Mouse (Mus musculus): Measurements from ENCODE around the gene Cbx5. TPM values are rescaled to one million over a fixed set of nuclear protein-coding genes. Genes with fewer than 3 reads are reported as not detected.
A peak's percentile ranks its signal among the peaks of the same experiment; 100 is the strongest.

The Cbx5 gene
- polyA plus RNA-seq, 1 experiment from 2014 or later, result 127 TPM

DNA sequence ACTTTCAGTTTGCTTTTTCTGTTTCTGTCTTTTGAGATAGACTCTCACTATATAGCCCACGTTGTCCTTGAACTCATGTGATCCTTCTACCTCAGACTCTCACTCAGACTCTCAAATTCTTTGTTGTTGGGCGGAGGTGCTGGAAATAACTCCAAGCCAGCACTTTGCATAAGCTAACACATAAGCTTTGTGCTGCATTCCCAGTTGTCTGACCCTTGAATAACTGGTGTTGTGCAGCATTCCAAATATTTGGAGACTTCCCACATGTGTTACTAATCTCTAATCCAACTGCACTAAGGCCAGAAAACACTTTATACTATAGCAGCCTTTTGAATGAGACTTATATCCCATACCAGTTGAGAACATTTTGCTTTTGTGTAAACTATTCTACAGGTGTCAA, 10.7 kb downstream of the Cbx5 start:
- WGBS, result 85% methylated on average over 2 of the region's 2 CpGs

DNA sequence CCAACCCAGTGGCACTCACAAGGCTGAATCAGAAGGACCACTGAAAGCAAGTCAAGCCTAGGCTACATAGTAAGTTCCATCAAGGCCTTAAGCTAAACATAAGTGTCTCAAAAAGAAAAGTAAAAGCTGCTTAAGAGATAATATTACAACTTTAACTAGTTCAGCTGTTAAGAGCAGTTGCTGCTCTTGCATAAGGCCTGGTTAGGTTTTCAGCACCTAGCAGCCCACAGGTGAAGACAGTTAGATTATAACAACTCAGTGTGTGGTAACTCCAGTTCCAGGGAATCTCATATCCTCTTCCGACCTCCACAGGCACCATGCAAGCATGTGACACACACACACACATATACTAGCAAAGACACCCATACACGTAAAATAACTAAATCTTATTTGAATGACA, 12.0 kb downstream of the Cbx5 start:
- Histone ChIP-seq H3K4me2 (no peak overlapping the region), H3K36me3 (no peaks in the 10 kb centered on the region), H3K9me3 (no peaks in the 10 kb centered on the region), H3K27me3 (no peaks in the 10 kb centered on the region), H3K4me1 (replicated peaks) (no peaks in the 10 kb centered on the region), H3K9ac (no peak overlapping the region), H3K4me3 (no peak overlapping the region), H3K27ac (replicated peaks) (no peak overlapping the region)
- WGBS, result 84% methylated on average over 2 of the region's 2 CpGs
- ATAC-seq (ENCODE audit: low FRiP score, low read depth), result no peak

More for the DNA sequence above, 10.7 kb downstream of the Cbx5 start:
- Histone ChIP-seq H3K9me3 (no peaks in the 10 kb centered on the region), H3K27me3 (no peaks in the 10 kb centered on the region), H3K27ac (replicated peaks) (0 out of 2 replicates have a peak overlapping the region, but pooled peaks have one; percentile 25), H3K9ac (no peak overlapping the region), H3K4me3 (no peak overlapping the region), H3K4me2 (no peak overlapping the region), H3K4me1 (replicated peaks) (no peaks in the 10 kb centered on the region), H3K36me3 (no peaks in the 10 kb centered on the region)
- no peak for ATAC-seq (ENCODE audit: low FRiP score, low read depth)

DNA sequence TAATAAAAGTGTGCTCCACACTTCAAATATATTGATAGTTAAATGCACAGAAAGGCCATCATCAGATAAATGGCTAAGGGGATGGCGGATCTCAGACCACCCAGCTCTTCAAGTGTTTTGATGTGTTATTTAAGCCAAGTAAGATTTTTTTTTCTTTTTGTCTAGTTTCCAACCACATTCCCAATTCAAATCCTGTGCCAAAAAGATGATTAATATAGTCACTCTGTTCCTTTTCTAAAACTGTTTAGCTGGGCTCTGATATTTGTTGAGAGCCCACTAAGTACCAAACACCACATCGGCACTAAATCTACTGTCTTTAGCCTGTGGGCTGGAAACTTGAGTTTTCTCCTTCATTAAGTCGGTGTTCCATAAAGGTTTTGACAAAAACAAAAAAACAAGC, 12.6 kb downstream of the Cbx5 start:
- Histone ChIP-seq H3K4me1 (replicated peaks) (no peaks in the 10 kb centered on the region), H3K4me3 (no peak overlapping the region), H3K27ac (replicated peaks) (no peak overlapping the region), H3K9ac (no peak overlapping the region), H3K9me3 (no peaks in the 10 kb centered on the region), H3K27me3 (no peaks in the 10 kb centered on the region), H3K36me3 (no peaks in the 10 kb centered on the region), H3K4me2 (no peak overlapping the region)
- WGBS, result 74% methylated on average over 3 of the region's 3 CpGs
- ATAC-seq (ENCODE audit: low FRiP score, low read depth), result no peak

DNA sequence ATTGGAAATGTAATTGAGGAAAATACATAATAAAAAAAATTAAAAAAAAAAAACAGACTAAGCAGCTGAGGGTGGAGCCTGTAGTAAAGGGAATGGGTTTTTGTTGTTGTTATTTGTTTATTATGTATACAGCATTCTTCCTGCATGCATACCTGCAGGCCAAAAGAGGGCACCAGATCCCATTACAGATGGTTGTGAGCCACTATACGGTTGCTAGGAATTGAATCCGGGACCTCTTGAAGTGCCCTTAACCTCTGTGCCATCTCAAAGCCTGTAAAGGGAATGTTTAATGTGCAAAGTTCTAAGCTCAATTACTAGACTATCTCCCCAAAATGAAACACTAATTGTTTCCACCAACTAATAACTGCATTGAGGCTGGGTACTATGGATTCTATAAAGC, 15.5 kb downstream of the Cbx5 start:
- Histone ChIP-seq H3K9me3 (no peaks in the 10 kb centered on the region), H3K4me1 (replicated peaks) (no peaks in the 10 kb centered on the region), H3K27ac (replicated peaks) (no peak overlapping the region), H3K9ac (no peak overlapping the region), H3K4me2 (no peak overlapping the region), H3K4me3 (no peak overlapping the region), H3K36me3 (no peaks in the 10 kb centered on the region), H3K27me3 (no peaks in the 10 kb centered on the region)
- WGBS, result 83% methylated on average over 2 of the region's 2 CpGs
- no peak for ATAC-seq (ENCODE audit: low FRiP score, low read depth)

DNA sequence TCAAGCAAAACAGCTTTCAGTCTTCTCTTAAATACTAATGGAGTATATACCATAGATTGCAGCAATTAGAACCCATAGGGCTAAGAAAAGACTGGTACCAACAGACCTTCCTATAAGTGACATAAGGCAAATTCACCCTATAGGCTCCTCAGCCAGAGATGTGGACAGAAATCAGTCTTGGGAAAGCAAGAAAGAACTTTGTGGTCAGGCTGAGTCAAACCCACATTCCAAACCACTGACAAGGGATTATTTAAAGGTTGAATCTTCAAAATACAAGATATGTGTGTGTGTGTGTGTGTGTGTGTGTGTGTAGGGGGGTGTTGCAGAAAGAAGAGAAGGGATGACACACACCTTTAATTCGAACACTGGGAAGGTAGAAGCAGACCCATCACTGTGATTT, 18.2 kb downstream of the Cbx5 start:
- no peaks in the 10 kb centered on the region for H3K27me3 ChIP-seq
- H3K36me3 ChIP-seq, result no peaks in the 10 kb centered on the region
- H3K27ac ChIP-seq (replicated peaks), result no peak overlapping the region
- H3K9ac ChIP-seq, result no peak overlapping the region
- ATAC-seq (ENCODE audit: low FRiP score, low read depth), result no peak
- no peak overlapping the region for H3K4me3 ChIP-seq
- no peaks in the 10 kb centered on the region for H3K9me3 ChIP-seq
- no peak overlapping the region for H3K4me2 ChIP-seq
- 0 out of 2 replicates have a peak, but pooled peaks cover 3% of the 10 kb centered on the region for H3K4me1 ChIP-seq (replicated peaks)
- 88% methylated on average over 1 of the region's 1 CpGs for WGBS

DNA sequence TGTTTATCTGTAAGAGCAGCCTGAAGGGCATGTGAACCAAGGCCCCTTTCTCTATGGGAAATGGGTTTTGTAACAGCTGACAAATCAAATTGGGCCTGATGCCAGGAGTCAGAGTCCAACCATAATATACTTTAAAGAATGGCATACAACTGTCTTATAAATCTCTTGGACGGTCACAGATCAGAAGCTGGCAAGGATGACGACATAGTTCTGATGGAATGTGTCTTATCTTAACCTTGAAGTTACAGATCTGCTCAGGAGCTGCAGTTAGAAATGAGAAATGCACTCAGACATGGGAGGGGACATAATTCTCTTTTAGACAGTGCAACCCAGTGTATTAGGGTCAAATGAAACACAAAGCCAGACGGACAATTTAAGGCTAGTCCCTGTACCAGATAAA, 18.8 kb downstream of the Cbx5 start:
- 42% methylated on average over 3 of the region's 3 CpGs for WGBS
- no peak for ATAC-seq (ENCODE audit: low FRiP score, low read depth)

DNA sequence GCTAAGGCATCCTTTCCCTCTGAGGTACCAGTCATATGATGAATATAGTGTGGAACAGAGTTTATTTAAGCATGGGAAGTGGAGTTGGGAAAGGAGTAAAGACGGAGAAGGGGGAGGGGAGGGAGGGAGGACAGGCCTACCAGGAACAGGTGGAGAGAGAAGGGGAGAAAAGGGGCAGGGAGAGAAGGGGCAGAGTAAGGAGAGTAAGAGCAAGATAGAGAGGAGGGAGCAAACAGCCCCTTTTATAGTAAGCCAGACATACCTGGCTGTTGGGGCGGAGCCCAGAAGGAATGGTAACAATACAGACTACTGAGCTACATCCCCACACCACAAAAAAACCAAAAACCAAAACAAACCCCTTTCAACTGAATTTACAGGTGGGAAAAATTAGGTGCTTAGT, 23.6 kb downstream of the Cbx5 start:
- H3K9ac ChIP-seq, result no peak overlapping the region
- peak overlapping the region; percentile 91 for H3K27ac ChIP-seq (replicated peaks)
- H3K9me3 ChIP-seq, result no peaks in the 10 kb centered on the region
- peaks cover 18% of the 10 kb centered on the region for H3K36me3 ChIP-seq
- 0 out of 2 replicates have a peak overlapping the region, but pooled peaks have one; percentile 49 for H3K4me3 ChIP-seq
- H3K4me1 ChIP-seq (replicated peaks), result peaks cover 44% of the 10 kb centered on the region
- 25% methylated on average over 2 of the region's 2 CpGs for WGBS
- ATAC-seq (ENCODE audit: low FRiP score, low read depth), result no peak
- H3K4me2 ChIP-seq, result peak overlapping the region; percentile 64
- H3K27me3 ChIP-seq, result no peaks in the 10 kb centered on the region

More for the DNA sequence above, 18.8 kb downstream of the Cbx5 start:
- Histone ChIP-seq H3K9me3 (no peaks in the 10 kb centered on the region), H3K27ac (replicated peaks) (no peak overlapping the region), H3K27me3 (no peaks in the 10 kb centered on the region), H3K9ac (no peak overlapping the region), H3K36me3 (no peaks in the 10 kb centered on the region), H3K4me1 (replicated peaks) (peaks cover 8% of the 10 kb centered on the region), H3K4me3 (no peak overlapping the region), H3K4me2 (no peak overlapping the region)

DNA sequence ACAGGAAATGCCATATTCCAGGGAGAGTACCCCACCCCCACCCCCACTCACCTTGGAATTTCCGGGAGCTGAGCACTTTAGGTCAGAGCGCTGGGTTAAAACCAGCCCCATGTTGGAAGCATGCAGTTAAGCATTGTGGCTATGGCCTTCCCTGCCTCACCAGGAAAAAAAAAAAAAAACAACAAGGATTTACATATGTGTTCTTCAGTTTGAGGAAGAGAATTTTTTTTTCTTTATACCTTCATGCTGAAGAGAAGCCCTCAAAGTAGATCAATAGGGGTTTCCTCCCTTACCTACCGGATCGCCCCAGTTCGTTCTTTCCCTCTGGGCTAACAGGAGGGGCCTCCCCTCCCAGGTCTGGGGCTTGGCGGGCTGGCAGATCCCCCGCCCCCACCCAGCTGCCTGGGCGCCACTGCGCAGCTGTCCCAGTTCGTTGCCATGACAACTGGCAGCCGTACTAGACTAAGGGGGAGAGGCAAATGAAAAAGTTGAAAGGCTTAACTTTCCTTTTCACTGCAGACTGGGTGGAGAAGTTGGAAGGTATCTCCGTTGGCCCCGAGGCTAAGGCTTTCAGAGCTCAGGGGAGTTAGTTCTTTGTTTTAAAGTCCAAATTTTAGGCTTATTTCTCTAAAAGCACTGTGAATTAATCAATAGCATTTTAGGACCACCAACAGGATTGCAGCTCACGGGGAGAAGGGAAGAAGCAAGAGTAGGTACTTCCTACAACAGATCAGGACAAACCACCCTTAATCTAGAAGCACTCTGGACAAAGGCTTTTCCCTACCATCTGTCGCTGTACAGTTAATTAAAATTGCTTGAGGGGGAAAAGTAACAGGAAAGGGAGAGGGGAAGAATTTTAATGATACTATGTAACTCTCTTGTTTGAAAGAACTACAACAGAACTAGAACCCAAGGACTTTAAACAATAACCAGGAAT, 24.4 kb downstream of the Cbx5 start:
- peak overlapping the region; percentile 49 for H3K9ac ChIP-seq
- H3K4me1 ChIP-seq (replicated peaks), result peaks cover 44% of the 10 kb centered on the region
- peak; percentile 95 for ATAC-seq (ENCODE audit: low FRiP score, low read depth)
- H3K27ac ChIP-seq (replicated peaks), result peak overlapping the region; percentile 91
- no peaks in the 10 kb centered on the region for H3K9me3 ChIP-seq
- H3K27me3 ChIP-seq, result no peaks in the 10 kb centered on the region
- WGBS, result under 1% methylated on average over 15 of the region's 15 CpGs
- H3K4me2 ChIP-seq, result peak overlapping the region; percentile 64
- H3K36me3 ChIP-seq, result peaks cover 18% of the 10 kb centered on the region
- H3K4me3 ChIP-seq, result peak overlapping the region; percentile 49

DNA sequence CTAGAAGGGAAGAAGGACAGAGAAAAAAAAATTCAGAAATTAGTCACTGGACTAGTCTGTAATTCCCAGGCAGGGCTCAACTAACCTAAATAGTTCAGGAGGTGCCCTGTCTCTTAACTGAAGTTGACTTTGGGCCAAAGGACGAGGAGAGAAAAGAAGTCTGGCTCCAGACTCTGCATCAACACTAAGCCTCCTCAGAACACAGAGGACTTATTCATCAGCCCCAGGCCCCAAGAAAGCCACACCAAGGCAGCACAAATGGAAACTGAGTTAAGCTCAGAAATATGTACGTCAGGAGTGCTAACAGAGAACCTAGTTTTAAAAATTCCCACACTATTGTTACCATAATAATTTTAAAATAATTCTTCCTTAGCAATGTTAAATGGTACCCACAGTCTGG, 25.5 kb downstream of the Cbx5 start:
- WGBS, result 16% methylated on average over 2 of the region's 2 CpGs
- Histone ChIP-seq H3K9ac (peak overlapping the region; percentile 36; the same call in 1 of the 2 replicates), H3K9me3 (no peaks in the 10 kb centered on the region), H3K27me3 (no peaks in the 10 kb centered on the region), H3K4me1 (replicated peaks) (peaks cover 44% of the 10 kb centered on the region), H3K4me3 (peak overlapping the region; percentile 27), H3K4me2 (peak overlapping the region; percentile 51), H3K27ac (replicated peaks) (peak overlapping the region; percentile 73), H3K36me3 (peaks cover 18% of the 10 kb centered on the region)
- no peak for ATAC-seq (ENCODE audit: low FRiP score, low read depth)

DNA sequence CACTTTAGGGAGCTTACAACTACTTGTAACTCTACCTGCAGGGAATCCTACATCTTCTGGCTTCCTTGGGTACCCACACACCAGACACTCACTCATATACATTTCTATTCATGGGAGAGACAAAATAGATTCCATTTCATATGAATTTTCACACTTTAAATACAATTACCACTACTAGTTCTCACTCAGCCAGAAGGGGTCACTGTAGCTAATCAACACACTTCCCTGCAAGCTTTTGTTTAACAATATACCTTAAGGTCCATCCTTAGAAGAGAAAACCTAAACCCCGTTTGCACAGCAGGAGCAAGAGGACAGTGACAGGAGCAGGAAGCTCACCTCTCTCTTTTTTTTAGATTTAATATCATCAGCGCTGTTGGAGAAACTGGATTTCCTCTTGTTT, 34.5 kb downstream of the Cbx5 start:
- Histone ChIP-seq H3K9ac (no peak overlapping the region), H3K27me3 (no peaks in the 10 kb centered on the region), H3K4me1 (replicated peaks) (peaks cover 11% of the 10 kb centered on the region), H3K9me3 (no peaks in the 10 kb centered on the region), H3K4me3 (no peak overlapping the region), H3K36me3 (peaks cover 44% of the 10 kb centered on the region), H3K4me2 (no peak overlapping the region), H3K27ac (replicated peaks) (no peak overlapping the region)
- WGBS, result 59% methylated on average over 2 of the region's 2 CpGs
- no peak for ATAC-seq (ENCODE audit: low FRiP score, low read depth)

DNA sequence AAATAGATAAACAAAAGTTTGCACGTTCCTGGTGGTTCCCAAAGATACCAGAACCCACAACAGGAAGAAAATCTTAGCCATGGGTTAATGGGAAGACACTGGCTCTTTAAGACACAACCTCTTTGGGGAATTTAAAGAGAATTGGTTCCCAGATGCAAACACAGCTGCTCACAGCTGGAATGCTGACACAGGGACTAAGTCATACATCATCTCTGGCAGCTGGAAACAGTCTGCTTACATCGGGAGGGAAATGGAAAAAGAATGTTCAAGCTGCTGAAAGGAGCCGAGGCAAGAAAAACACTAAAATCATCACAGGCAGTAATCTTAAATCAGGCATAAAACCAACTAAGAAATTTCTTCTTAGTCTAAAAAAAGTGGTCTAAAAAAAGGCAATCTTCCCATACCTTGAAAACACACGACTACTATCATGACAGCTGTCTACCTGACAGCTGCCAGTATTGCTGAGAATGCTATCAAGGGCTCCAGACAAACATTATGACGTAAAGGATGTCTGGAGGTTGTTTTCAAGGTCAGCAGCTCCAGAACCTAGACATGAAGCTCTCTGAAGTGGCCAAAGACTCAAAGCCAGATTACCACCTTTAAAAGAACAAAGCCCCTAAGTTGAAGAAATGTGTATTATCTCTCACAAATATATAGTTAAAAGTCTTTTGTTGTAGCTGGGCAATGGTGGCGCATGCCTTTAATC, 37.4 kb downstream of the Cbx5 start:
- H3K27ac ChIP-seq (replicated peaks), result peak overlapping the region; percentile 77
- peaks cover 11% of the 10 kb centered on the region for H3K4me1 ChIP-seq (replicated peaks)
- no peak overlapping the region for H3K4me2 ChIP-seq
- H3K9ac ChIP-seq, result no peak overlapping the region
- no peaks in the 10 kb centered on the region for H3K9me3 ChIP-seq
- H3K36me3 ChIP-seq, result peaks cover 56% of the 10 kb centered on the region
- no peaks in the 10 kb centered on the region for H3K27me3 ChIP-seq
- no peak for ATAC-seq (ENCODE audit: low FRiP score, low read depth)
- no peak overlapping the region for H3K4me3 ChIP-seq
- WGBS, result 49% methylated on average over 6 of the region's 6 CpGs

DNA sequence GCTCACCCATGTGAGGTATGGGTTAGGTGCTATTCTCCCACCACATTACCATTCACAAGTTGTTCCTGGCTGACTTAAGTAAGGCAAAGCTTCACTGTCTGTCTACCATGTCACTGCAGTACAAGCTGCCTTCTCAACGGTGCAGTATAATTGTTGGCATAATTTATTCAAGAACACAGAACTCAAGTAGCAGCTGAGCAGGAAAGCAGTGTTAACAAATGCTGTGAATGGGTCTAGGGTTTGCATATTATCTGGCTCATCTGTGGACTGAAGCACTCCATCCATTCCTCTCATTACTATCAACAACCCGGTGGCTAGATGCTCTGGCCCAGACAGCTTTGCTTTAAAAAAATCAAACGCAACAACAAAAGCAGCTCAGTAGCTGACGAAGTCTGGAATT, 41.8 kb downstream of the Cbx5 start:
- Histone ChIP-seq H3K9ac (no peak overlapping the region), H3K4me1 (replicated peaks) (peaks cover 11% of the 10 kb centered on the region), H3K9me3 (no peaks in the 10 kb centered on the region), H3K4me2 (no peak overlapping the region), H3K27me3 (no peaks in the 10 kb centered on the region), H3K4me3 (no peak overlapping the region), H3K27ac (replicated peaks) (no peak overlapping the region), H3K36me3 (peaks cover 43% of the 10 kb centered on the region)
- WGBS, result 78% methylated on average over 4 of the region's 4 CpGs
- ATAC-seq (ENCODE audit: low FRiP score, low read depth), result no peak
